Mouse (Mus musculus) CD4-positive helper T cell, adult 2 months (primary cell): ENCODE measurements around the gene Arl14ep.

Experiments
- DNase-seq: peaks from one replicate; pipeline ENCODE4 v3.0.0-alpha.2; 2012; ENCODE audit warnings: low read depth, missing footprints, low spot score

Gene Arl14ep

DNA sequence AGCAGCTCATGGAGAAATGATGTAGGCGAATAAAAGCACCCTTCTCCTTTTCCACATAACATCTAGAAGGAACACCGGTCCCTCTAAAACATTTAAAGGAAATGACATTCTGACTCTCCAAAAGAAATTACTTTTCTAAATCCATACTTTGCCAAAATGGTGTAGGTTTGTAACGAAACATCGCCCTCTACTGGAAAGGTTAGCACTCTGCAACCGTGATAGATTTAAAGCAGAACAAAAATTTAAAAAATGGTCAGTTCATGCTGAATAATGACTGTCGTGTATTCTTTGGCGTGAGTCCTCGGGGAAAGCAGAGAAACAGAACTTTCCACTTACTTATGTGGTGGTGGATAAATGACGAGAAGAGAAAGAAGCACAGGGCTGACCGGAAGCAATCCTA is 18.6 kb downstream of the Arl14ep start:
- no peak for DNase-seq

DNA sequence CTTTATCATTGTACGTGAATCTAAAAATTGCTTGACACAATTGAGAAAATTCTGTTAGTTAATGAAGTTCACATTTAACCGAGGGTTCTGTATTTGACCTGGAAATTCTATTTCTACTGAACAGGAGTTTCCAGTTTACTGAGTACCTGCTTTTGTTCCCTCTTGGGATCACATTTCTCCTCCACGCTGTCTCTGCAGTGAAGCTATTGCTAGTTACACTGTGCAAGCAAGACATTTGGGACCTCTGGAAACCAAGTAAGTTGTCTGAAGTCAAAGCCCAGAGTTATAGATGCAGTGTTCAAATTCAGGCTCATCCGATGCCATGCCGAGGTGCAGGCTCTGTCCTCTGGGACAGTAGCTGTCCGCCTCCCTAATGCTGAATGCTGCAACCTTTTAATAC is 19.2 kb downstream of the Arl14ep start:
- no peak for DNase-seq

- DNase-seq = no peak
These were observed 31.8 kb downstream of the Arl14ep start for GRCm38 (mm10) chr2:106942451-106942850.

DNA sequence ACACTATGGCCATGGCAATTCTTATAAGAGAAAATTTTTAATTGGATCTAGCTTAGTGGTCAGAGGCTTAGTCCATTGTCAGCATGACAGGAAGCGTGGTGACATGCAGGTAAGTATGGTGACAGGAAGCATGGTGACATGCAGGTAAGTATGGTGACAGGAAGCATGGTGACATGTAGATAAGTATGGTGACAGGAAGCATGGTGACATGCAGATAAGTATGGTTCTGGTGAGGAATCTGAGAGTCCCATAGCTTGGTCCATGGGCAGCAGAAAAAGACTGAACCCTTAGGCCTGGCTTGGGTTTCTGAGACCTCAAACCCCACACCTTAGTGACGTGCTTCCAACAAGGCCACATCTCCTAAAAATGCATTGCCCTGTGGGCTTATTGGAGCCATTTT is 38.5 kb downstream of the Arl14ep start:
- DNase-seq = no peak

DNA sequence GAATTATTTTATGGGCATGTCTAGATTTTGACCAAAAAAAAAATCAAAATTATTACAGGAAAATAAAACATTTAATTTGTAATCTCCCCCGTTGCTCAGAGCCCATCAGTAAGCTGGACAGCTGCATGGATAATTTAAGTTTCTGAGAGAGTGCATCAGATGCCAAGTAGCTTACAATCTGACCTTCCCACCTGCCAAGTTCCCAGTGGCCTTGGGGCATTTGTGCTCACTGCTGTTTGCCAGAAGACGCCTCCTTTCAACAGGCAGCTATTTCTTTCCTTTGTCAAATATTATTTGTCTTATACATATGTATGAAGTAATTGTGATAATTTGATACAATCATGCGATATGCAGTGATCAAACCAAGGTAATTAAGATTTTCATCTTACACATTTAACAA is 44.3 kb downstream of the Arl14ep start:
- no peak for DNase-seq
